Mouse (Mus musculus) kidney, postnatal 10 days (tissue): ENCODE results near the gene Phactr1.
A peak's percentile ranks its signal among the peaks of the same experiment; 100 is the strongest.

Source experiments
- DNase-seq: peaks from one replicate; pipeline ENCODE4 v3.0.0; 2021; ENCODE audit warnings: mixed read lengths

Phactr1 gene

DNA sequence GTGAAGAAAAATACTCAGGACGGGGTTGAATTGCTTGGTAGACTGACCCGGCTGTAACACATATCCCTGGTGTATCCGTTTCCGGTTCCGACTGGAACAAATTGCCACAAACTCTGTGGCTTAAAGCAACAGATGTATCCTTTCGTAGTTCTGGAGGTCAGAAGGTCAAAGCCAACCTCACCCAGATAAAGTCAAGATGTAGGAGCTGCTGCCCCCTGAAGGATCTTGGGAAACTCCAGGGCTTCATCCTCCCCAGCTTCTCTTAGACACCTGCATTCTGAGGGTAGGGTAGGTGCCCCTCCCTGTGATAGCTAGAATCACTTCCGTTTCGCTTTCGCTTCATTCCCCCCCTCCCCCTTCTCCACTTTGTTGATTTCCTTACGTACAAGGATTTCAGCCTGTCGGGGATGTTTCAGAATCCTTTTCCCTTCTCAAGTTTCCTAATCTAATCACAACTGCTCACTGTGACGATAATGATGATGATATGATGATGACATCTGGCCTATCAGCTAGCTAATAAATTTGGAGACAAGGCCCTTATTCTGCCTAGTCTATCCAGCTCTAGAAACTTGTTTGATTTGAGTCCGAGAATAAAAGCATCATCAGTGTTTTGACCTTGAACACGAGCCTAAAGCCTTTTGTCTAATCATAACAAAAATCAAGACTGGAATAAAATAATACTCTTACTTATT is 203.8 kb downstream of the Phactr1 start:
- peak; percentile 35 for DNase-seq

GRCm38 (mm10) chr13:42884725-42885115 is 204.3 kb downstream of the Phactr1 start:
- DNase-seq, result no peak

GRCm38 (mm10) chr13:42887701-42888100 is 207.3 kb downstream of the Phactr1 start:
- no peak for DNase-seq

- no peak for DNase-seq
Observed at GRCm38 (mm10) chr13:42889516-42890474, 209.4 kb downstream of the Phactr1 start.

GRCm38 (mm10) chr13:42890651-42891050 is 210.2 kb downstream of the Phactr1 start:
- DNase-seq, result no peak

DNA sequence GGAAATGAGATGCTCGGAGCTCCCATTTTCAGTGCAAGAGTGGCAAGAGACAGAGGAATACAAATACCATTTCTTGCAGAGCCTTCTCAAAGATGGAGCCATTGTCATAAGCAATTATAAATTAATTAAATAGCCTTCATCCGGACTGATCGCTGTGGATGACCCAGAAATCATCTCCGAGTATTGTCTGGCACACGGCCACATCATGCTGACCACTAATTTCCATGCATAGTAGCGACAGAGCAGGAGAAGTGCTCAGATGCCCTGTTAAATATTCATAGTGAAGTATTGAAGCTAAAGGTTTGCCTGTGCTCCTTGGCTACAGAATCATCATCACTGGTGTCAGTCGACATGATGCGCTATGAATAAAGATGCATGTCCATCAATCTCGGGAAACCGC is 213.6 kb downstream of the Phactr1 start:
- DNase-seq, result no peak

DNA sequence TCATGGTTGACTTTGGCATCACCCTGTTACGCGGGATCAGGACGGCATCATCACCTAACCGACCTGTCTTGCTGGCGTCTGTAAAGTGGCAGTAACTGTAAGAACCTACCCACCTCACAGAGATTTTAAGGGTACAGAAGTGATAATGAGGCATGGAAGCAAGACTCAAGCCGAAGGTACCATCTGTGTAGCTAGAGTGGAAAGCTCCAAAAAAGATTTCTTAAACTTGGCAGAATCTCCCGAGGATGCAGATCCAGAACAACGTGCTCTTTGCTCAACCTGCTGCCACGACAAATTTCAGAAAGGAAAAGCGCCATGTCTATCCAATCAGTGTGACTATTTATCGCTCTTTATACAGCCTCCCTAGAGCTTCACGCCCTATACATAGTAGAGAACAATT is 214.2 kb downstream of the Phactr1 start:
- no peak for DNase-seq

- DNase-seq, result peak; percentile 57
Observed at GRCm38 (mm10) chr13:42895980-42896379, 215.6 kb downstream of the Phactr1 start.

DNA sequence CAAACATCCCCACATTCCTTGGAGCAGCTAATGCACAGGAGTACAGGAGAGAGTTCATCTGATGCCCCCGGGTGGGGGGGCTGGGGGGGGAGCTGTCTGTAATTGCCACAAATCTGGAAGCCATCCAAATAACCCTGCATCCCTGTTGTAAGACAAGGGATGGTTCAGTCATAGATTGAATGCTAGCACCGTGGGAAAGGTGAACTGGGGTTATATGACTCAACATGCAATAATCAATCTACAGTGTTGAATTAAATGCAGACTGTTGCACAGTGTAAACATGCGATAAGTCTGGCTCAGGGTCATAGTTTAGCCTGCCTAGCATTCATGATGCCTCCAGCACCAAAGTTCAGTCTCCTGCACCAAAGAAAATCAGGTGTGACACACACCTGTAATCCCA is 219.2 kb downstream of the Phactr1 start:
- DNase-seq, result no peak

GRCm38 (mm10) chr13:42901837-42902236 is 221.4 kb downstream of the Phactr1 start:
- no peak for DNase-seq

DNA sequence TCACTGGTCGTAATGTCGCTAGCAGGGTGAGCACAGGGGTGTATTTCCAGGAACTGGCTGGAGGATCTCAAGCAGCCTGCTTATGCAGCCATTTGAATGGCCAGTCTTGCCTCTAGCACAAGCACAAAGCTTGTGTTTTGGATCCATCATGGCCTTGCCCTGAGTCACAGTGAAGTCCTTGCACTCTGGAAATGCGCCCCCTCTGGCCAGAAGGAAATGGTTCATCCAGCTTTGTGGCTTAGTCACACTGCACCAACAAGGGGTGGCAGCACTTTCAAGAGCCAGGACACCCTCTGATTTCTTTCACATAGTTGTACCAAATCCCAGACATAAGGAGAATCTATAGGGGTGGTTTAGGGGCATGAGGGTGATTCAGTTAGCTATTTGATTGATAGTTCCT is 222.4 kb downstream of the Phactr1 start:
- DNase-seq, result peak; percentile 16

- DNase-seq, result no peak
Observed at GRCm38 (mm10) chr13:42905818-42906217, 225.4 kb downstream of the Phactr1 start.

GRCm38 (mm10) chr13:42906990-42907389 is 226.6 kb downstream of the Phactr1 start:
- DNase-seq, result peak; percentile 12

DNA sequence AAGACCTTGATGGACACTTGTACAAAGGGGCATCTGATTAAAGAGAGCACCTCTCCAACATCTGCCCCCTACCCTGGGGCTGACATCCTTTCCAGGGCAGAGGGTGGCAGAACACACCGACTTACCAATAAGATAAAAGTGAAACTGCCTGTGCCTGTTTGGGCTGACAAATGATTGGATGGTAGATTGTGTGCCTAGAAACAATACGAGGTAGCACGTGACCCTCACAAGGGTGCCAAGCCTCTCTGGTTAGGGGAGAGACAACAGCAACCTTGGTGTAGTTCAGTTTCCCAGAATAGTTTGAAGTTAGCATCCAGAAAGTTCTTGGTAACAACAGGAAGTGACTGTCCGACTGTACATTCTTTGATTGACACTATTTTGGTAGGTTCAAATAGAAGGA is 234.7 kb downstream of the Phactr1 start:
- DNase-seq, result no peak

DNA sequence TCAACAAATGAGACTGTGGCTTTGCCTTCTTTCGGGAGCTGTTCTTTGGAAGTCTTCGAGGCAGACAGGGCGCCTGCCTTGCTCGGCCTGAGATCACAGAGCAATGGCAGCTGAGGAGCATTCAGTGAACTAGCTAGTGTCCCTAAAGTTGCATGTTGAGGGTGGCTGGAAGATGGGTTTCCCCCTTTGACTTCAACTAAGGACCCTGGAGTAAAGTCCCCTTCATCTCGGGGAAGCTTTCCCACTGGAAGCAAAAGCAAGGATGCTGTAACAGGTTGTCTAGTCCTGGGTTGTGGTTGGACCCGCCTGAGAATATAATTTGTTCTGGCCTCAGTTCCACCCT is 235.4 kb downstream of the Phactr1 start:
- no peak for DNase-seq

- DNase-seq, result peak; percentile 56
Observed at GRCm38 (mm10) chr13:42916194-42917033, 236.0 kb downstream of the Phactr1 start.

DNA sequence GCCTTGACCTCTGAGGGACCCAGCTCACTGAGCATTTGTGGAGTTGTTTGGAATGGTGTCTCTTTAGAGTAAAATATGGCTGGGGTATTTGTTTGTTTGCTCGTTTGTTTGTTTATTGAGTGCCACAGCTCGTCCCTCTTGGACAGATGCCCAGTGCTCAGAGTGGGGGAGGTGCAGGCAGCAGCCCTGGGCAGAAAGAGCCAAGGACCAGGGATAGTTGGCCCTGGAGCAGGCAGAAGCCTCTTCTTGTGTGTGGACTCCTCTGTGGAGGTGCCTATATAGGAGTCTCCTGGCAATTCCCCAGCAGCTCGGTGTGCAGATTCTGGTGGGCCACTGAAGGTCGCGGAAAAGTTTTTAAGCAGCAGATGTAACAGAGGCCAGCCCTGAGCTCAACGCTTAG is 236.8 kb downstream of the Phactr1 start:
- peak; percentile 76 for DNase-seq

DNA sequence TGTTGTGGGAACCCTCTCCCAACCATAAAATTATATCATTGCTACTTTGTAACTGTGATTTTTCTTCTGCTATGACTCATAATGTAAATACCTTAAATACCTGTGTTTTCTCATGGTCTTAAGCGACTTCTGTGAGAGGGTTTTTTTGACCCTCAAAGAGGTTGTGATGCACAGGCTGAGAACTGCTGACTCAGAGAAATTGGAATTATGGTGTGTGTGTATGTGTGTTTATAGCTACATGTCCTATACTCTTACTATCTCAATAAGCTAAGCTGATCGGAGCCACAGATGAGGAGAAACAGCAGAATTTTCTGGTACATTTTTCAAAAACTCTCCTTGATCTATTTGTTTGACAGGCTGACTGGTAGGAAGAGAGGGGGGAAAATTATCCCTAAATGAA is 239.6 kb downstream of the Phactr1 start:
- DNase-seq, result no peak

GRCm38 (mm10) chr13:42921769-42922450 is 241.5 kb downstream of the Phactr1 start:
- DNase-seq, result peak; percentile 17

DNA sequence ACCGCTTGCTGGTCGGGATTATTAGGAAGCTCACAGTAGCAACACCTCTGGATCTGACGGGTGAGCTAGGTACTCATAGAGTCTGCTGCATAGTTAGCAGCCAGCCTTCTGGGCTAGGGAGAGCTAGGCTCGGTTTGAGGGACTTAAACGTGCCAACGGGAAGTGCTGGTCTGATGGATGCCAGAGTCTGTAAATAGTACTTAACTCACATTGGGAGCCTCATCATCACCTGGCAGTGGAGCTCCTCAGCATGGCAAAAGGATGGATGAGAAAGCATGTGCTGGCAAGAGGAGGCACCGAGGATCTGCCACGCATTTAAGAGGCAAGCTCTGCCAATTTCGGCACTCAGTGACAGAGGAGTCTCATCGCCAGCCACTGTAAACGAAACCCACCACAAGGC is 247.4 kb downstream of the Phactr1 start:
- no peak for DNase-seq

DNA sequence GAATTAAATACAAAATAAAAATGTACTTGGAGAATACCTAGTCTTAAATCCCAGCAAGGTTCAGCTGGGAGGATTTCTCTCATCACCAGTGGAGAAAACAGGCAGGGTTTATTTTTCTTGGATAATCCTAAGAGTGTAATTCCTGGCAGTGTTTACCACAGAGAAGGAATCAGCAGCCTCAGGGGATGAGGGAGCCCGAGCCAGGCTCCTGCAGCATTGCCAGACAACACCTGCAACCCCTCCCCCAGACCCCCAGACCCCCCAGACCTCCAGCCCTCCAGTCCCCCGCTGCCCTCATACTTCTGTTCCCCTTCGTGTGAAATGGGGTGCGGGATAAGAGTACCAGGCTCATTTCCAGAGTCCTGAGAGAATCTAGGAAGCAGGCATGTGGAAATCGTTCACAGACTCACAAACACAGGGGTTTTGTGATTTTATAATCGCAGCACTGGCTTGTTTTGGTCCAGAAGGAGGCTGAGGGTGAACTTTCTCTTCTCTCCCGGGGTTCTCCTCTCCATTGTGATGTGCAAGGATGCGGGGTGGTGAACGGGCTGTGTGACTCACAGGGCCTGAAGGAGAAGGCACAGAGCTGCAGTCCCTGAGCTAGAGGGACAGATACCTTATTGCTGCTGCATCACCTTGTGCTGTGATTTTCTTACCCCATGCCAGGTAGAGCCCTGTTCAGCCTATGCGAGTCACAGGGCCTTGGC is 249.3 kb downstream of the Phactr1 start:
- DNase-seq, result no peak

DNA sequence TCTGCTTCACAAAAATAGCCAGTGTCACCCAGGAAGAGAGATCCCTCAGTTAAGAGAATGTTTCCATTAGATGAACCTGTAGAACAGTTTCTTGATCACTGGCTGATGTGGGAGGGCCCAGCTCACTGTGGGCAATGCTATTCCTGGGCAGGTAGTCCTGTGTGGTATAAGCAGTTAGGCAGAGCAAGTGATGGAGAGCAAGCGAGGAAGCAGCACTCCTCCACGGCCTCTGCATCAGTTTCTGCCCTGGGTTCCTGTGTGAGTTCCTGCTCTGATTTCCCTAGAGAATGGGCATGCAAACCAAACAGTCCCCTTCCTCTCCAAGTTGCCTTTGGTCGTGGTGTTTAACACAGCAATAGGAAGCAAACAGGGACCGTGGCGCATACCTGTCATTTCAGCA is 251.6 kb downstream of the Phactr1 start:
- DNase-seq, result no peak
